Mouse (Mus musculus) C2C12 (cell line): ENCODE measurements around the gene Mboat2. TPM values are rescaled to one million over a fixed set of nuclear protein-coding genes. Genes with fewer than 3 reads are reported as not detected.

ENCODE experiments used
- H3K27me3 ChIP-seq: one replicate; pipeline ENCODE4 v1.6.1; 2011; ENCODE audit not compliant: control insufficient read depth, insufficient read depth, insufficient read length
- H3K36me3 ChIP-seq: one replicate; pipeline ENCODE4 v1.6.1; 2011; ENCODE audit not compliant: control insufficient read depth, insufficient read depth
- H3K4me3 ChIP-seq: one replicate; pipeline ENCODE4 v1.5.1; 2011; ENCODE audit warnings: mild to moderate bottlenecking, control low read depth; ENCODE audit not compliant: poor library complexity, insufficient read depth, severe bottlenecking
- H3K79me2 ChIP-seq: one replicate; pipeline ENCODE4 v1.6.1; 2011; ENCODE audit not compliant: control insufficient read depth, insufficient read depth
- H3K79me3 ChIP-seq: one replicate; pipeline ENCODE4 v1.6.1; 2011; ENCODE audit warnings: low read depth, control low read depth
- H3ac ChIP-seq: one replicate; pipeline ENCODE3; 2011; ENCODE audit warnings: low read depth; ENCODE audit not compliant: control insufficient read depth, insufficient read length
- CEBPB ChIP-seq: IDR thresholded peaks from one replicate; pipeline ENCODE4 v1.6.1; 2011; ENCODE audit warnings: low read depth, mild to moderate bottlenecking, control low read depth, moderate library complexity
- CTCF ChIP-seq: IDR thresholded peaks from one replicate; pipeline ENCODE4 v1.5.1; 2011; ENCODE audit not compliant: control insufficient read depth, insufficient read depth, insufficient read length
- FOSL1 ChIP-seq: IDR thresholded peaks from one replicate; pipeline ENCODE4 v1.8.0; 2011; ENCODE audit warnings: mild to moderate bottlenecking, low read length; ENCODE audit not compliant: poor library complexity, insufficient read depth, severe bottlenecking
- MAX ChIP-seq: IDR thresholded peaks from one replicate; pipeline ENCODE4 v1.6.1; 2011; ENCODE audit warnings: mild to moderate bottlenecking, control low read depth
- MYOD1 ChIP-seq: IDR thresholded peaks from one replicate; pipeline ENCODE4 v1.6.1; 2011; ENCODE audit warnings: low read depth; ENCODE audit not compliant: control insufficient read depth, insufficient read length
- MYOG ChIP-seq: IDR thresholded peaks from one replicate; pipeline ENCODE4 v1.6.1; 2011; ENCODE audit not compliant: control insufficient read depth, insufficient read length; ENCODE audit errors: extremely low read depth
- USF1 ChIP-seq: IDR thresholded peaks from one replicate; pipeline ENCODE4 v1.6.1; 2011; ENCODE audit warnings: low read depth, mild to moderate bottlenecking, control low read depth, moderate library complexity
- polyA plus RNA-seq: library from polyadenylated mRNA; unstranded; fragments of >200 nt; fragmentation: generic; extraction: Trizol; gene quantifications from one replicate; pipeline ENCODE4 v1.2.1, GENCODE M21; 2012; ENCODE audit warnings: missing spikeins

Mboat2 gene
- polyA plus RNA-seq, 1 experiment: 3.7 TPM

GRCm38 (mm10) chr12:24848107-24848506 is 17.4 kb downstream of the Mboat2 start:
- no peaks in the 10 kb centered on the region for H3K79me2 ChIP-seq
- H3ac ChIP-seq: no peak overlapping the region
- H3K4me3 ChIP-seq: no peak overlapping the region
- no peaks in the 10 kb centered on the region for H3K79me3 ChIP-seq
- H3K27me3 ChIP-seq: no peaks in the 10 kb centered on the region
- TF ChIP-seq CEBPB: no peak
- no peak for TF ChIP-seq FOSL1
- no peak for TF ChIP-seq MYOG
- no peak for TF ChIP-seq MYOD1
- TF ChIP-seq CTCF: no peak
- no peak for TF ChIP-seq MAX
- TF ChIP-seq USF1: no peak
- H3K36me3 ChIP-seq: no peaks in the 10 kb centered on the region

GRCm38 (mm10) chr12:24857354-24857753 is 26.7 kb downstream of the Mboat2 start:
- Histone ChIP-seq H3K36me3 (no peaks in the 10 kb centered on the region), H3K27me3 (no peaks in the 10 kb centered on the region), H3K79me3 (no peaks in the 10 kb centered on the region), H3K79me2 (no peaks in the 10 kb centered on the region), H3K4me3 (no peak overlapping the region), H3ac (no peak overlapping the region)
- no peak for TF ChIP-seq FOSL1
- no peak for TF ChIP-seq CEBPB
- TF ChIP-seq MYOG: no peak
- TF ChIP-seq MAX: no peak
- no peak for TF ChIP-seq USF1
- TF ChIP-seq CTCF: no peak
- no peak for TF ChIP-seq MYOD1

- Histone ChIP-seq H3K27me3 (no peaks in the 10 kb centered on the region), H3ac (no peak overlapping the region), H3K79me2 (no peaks in the 10 kb centered on the region), H3K4me3 (no peak overlapping the region), H3K36me3 (no peaks in the 10 kb centered on the region), H3K79me3 (no peaks in the 10 kb centered on the region)
- TF ChIP-seq FOSL1 (no peak), MYOG (no peak), USF1 (no peak), MYOD1 (no peak), CTCF (no peak), CEBPB (no peak), MAX (no peak)
These were observed 28.7 kb downstream of the Mboat2 start for GRCm38 (mm10) chr12:24859357-24859756.

- H3K79me3 ChIP-seq: no peaks in the 10 kb centered on the region
- no peak overlapping the region for H3ac ChIP-seq
- H3K36me3 ChIP-seq: no peaks in the 10 kb centered on the region
- no peaks in the 10 kb centered on the region for H3K27me3 ChIP-seq
- TF ChIP-seq USF1 (no peak), FOSL1 (no peak), MYOG (no peak), MYOD1 (no peak), CEBPB (no peak), MAX (no peak), CTCF (no peak)
- H3K79me2 ChIP-seq: no peaks in the 10 kb centered on the region
- H3K4me3 ChIP-seq: no peak overlapping the region
These were observed 29.8 kb downstream of the Mboat2 start for GRCm38 (mm10) chr12:24860436-24860835.

- Histone ChIP-seq H3K27me3 (no peaks in the 10 kb centered on the region), H3K79me2 (no peaks in the 10 kb centered on the region), H3ac (no peak overlapping the region), H3K36me3 (no peaks in the 10 kb centered on the region), H3K4me3 (no peak overlapping the region), H3K79me3 (no peaks in the 10 kb centered on the region)
- no peak for TF ChIP-seq CTCF
- TF ChIP-seq USF1: no peak
- no peak for TF ChIP-seq CEBPB
- TF ChIP-seq MYOD1: no peak
- no peak for TF ChIP-seq MYOG
- TF ChIP-seq MAX: no peak
- TF ChIP-seq FOSL1: no peak
These were observed 33.1 kb downstream of the Mboat2 start for GRCm38 (mm10) chr12:24863762-24864161.

- H3ac ChIP-seq: no peak overlapping the region
- no peaks in the 10 kb centered on the region for H3K36me3 ChIP-seq
- no peak overlapping the region for H3K4me3 ChIP-seq
- H3K79me2 ChIP-seq: no peaks in the 10 kb centered on the region
- H3K79me3 ChIP-seq: no peaks in the 10 kb centered on the region
- TF ChIP-seq CEBPB: no peak
- no peak for TF ChIP-seq FOSL1
- H3K27me3 ChIP-seq: no peaks in the 10 kb centered on the region
These were observed 36.0 kb downstream of the Mboat2 start for GRCm38 (mm10) chr12:24866645-24867044.

- no peak overlapping the region for H3K4me3 ChIP-seq
- no peaks in the 10 kb centered on the region for H3K27me3 ChIP-seq
- TF ChIP-seq USF1 (no peak), FOSL1 (no peak), MAX (no peak), CTCF (no peak), MYOD1 (no peak), MYOG (no peak)
- no peaks in the 10 kb centered on the region for H3K36me3 ChIP-seq
- no peaks in the 10 kb centered on the region for H3K79me2 ChIP-seq
- H3ac ChIP-seq: no peak overlapping the region
- H3K79me3 ChIP-seq: no peaks in the 10 kb centered on the region
These were observed 38.0 kb downstream of the Mboat2 start for GRCm38 (mm10) chr12:24868694-24869093.
